Mouse (Mus musculus): ENCODE measurements around the gene B4galnt4. TPM values are rescaled to one million over a fixed set of nuclear protein-coding genes. Genes with fewer than 3 reads are reported as not detected.

B4galnt4 gene
- total and polyA plus RNA-seq, 2 experiments from 2014 or later, result 47.4 to 163 TPM

- no peak overlapping the region for H3K4me2 ChIP-seq (ENCODE audit: low read depth)
- no peak for ATAC-seq
- H3K9ac ChIP-seq, result no peak overlapping the region
- WGBS, result 83% methylated on average over 3 of the region's 3 CpGs
- H3K9me3 ChIP-seq (ENCODE audit: low read length), result no peaks in the 10 kb centered on the region
- H3K36me3 ChIP-seq (ENCODE audit: insufficient read depth), result peaks cover 48% of the 10 kb centered on the region
- no peaks in the 10 kb centered on the region for H3K27me3 ChIP-seq (ENCODE audit: insufficient read depth, low read length)
- peaks cover 18% of the 10 kb centered on the region for H3K4me1 ChIP-seq (ENCODE audit: insufficient read depth)
- no peak overlapping the region for H3K4me3 ChIP-seq (ENCODE audit: low read depth, low read length)
- H3K27ac ChIP-seq (ENCODE audit: low read depth, low read length), result no peak overlapping the region
- no peak for TF ChIP-seq CTCF (IDR thresholded peaks at IDR 0.05; ENCODE audit: low read depth)
- no peak for DNase-seq
Observed at GRCm38 (mm10) chr7:141063353-141063752, 2.4 kb downstream of the B4galnt4 start.

- no peak for ATAC-seq
- no peak overlapping the region for H3K27ac ChIP-seq (ENCODE audit: low read depth, low read length)
- no peak for DNase-seq
- TF ChIP-seq CTCF (IDR thresholded peaks at IDR 0.05; ENCODE audit: low read depth), result no peak
- H3K36me3 ChIP-seq (ENCODE audit: insufficient read depth), result peaks cover 53% of the 10 kb centered on the region
- peaks cover 18% of the 10 kb centered on the region for H3K4me1 ChIP-seq (ENCODE audit: insufficient read depth)
- no peak overlapping the region for H3K4me2 ChIP-seq (ENCODE audit: low read depth)
- H3K9me3 ChIP-seq (ENCODE audit: low read length), result no peaks in the 10 kb centered on the region
- H3K4me3 ChIP-seq (ENCODE audit: low read depth, low read length), result no peak overlapping the region
- no peak overlapping the region for H3K9ac ChIP-seq
- WGBS, result 88% methylated on average over 7 of the region's 7 CpGs
- H3K27me3 ChIP-seq (ENCODE audit: insufficient read depth, low read length), result no peaks in the 10 kb centered on the region
Observed at GRCm38 (mm10) chr7:141064175-141064574, 3.3 kb downstream of the B4galnt4 start.

- peaks cover 19% of the 10 kb centered on the region for H3K4me1 ChIP-seq (ENCODE audit: insufficient read depth)
- no peaks in the 10 kb centered on the region for H3K9me3 ChIP-seq (ENCODE audit: low read length)
- H3K27me3 ChIP-seq (ENCODE audit: insufficient read depth, low read length), result no peaks in the 10 kb centered on the region
- DNase-seq (no peak), ATAC-seq (no peak)
- 91% methylated on average over 7 of the region's 7 CpGs for WGBS
- H3K4me2 ChIP-seq (ENCODE audit: low read depth), result no peak overlapping the region
- H3K9ac ChIP-seq, result no peak overlapping the region
- H3K4me3 ChIP-seq (ENCODE audit: low read depth, low read length), result no peak overlapping the region
- peaks cover 53% of the 10 kb centered on the region for H3K36me3 ChIP-seq (ENCODE audit: insufficient read depth)
- no peak overlapping the region for H3K27ac ChIP-seq (ENCODE audit: low read depth, low read length)
- TF ChIP-seq CTCF (IDR thresholded peaks at IDR 0.05; ENCODE audit: low read depth), result no peak
Observed at GRCm38 (mm10) chr7:141064576-141064975, 3.7 kb downstream of the B4galnt4 start.

- Histone ChIP-seq H3K36me3 (ENCODE audit: insufficient read depth) (peaks cover 53% of the 10 kb centered on the region), H3K9ac (no peak overlapping the region), H3K27ac (ENCODE audit: low read depth, low read length) (no peak overlapping the region), H3K4me3 (ENCODE audit: low read depth, low read length) (no peak overlapping the region), H3K9me3 (ENCODE audit: low read length) (no peaks in the 10 kb centered on the region), H3K4me1 (ENCODE audit: insufficient read depth) (peaks cover 4% of the 10 kb centered on the region; the same call in 1 of the 2 replicates), H3K27me3 (ENCODE audit: insufficient read depth, low read length) (no peaks in the 10 kb centered on the region), H3K4me2 (ENCODE audit: low read depth) (no peak overlapping the region)
- no peak for DNase-seq
- no peak for TF ChIP-seq CTCF (IDR thresholded peaks at IDR 0.05; ENCODE audit: low read depth)
- no peak for ATAC-seq
- WGBS, result 86% methylated on average over 19 of the region's 19 CpGs
Observed at GRCm38 (mm10) chr7:141068351-141068750, 7.4 kb downstream of the B4galnt4 start.

- H3K36me3 ChIP-seq (ENCODE audit: insufficient read depth), result peaks cover 36% of the 10 kb centered on the region
- H3K27ac ChIP-seq (ENCODE audit: low read depth, low read length), result peak overlapping the region; percentile 87
- DNase-seq (peak; percentile 91), ATAC-seq (peak; percentile 82)
- H3K27me3 ChIP-seq (ENCODE audit: insufficient read depth, low read length), result no peaks in the 10 kb centered on the region
- H3K9ac ChIP-seq, result peak overlapping the region; percentile 63
- H3K4me2 ChIP-seq (ENCODE audit: low read depth), result peak overlapping the region; percentile 79
- TF ChIP-seq CTCF (IDR thresholded peaks at IDR 0.05; ENCODE audit: low read depth), result peak; percentile 91
- H3K4me3 ChIP-seq (ENCODE audit: low read depth, low read length), result peak overlapping the region; percentile 35
- WGBS, result 1% methylated on average over 51 of the region's 51 CpGs
- no peaks in the 10 kb centered on the region for H3K9me3 ChIP-seq (ENCODE audit: low read length)
- H3K4me1 ChIP-seq (ENCODE audit: insufficient read depth), result peaks cover 4% of the 10 kb centered on the region; the same call in 1 of the 2 replicates
Observed at GRCm38 (mm10) chr7:141070058-141070862, 9.4 kb downstream of the B4galnt4 start.

GRCm38 (mm10) chr7:141072017-141072745, 11.3 kb downstream of the B4galnt4 start:
- Histone ChIP-seq H3K4me3 (ENCODE audit: low read depth, low read length) (no peak overlapping the region), H3K27ac (ENCODE audit: low read depth, low read length) (no peak overlapping the region), H3K9me3 (ENCODE audit: low read length) (no peaks in the 10 kb centered on the region), H3K27me3 (ENCODE audit: insufficient read depth, low read length) (no peaks in the 10 kb centered on the region), H3K4me1 (ENCODE audit: insufficient read depth) (peaks cover 4% of the 10 kb centered on the region; the same call in 1 of the 2 replicates), H3K4me2 (ENCODE audit: low read depth) (no peak overlapping the region), H3K9ac (no peak overlapping the region), H3K36me3 (ENCODE audit: insufficient read depth) (peaks cover 17% of the 10 kb centered on the region)
- peak; percentile 59 for TF ChIP-seq CTCF (IDR thresholded peaks at IDR 0.05; ENCODE audit: low read depth)
- 45% methylated on average over 23 of the region's 23 CpGs for whole genome bisulfite sequencing
- DNase-seq, result no peak
- no peak for ATAC-seq

GRCm38 (mm10) chr7:141073782-141074181, 12.9 kb downstream of the B4galnt4 start:
- no peak for TF ChIP-seq CTCF (IDR thresholded peaks at IDR 0.05; ENCODE audit: low read depth)
- ATAC-seq (no peak), DNase-seq (no peak)
- Histone ChIP-seq H3K9ac (no peak overlapping the region), H3K27ac (ENCODE audit: low read depth, low read length) (no peak overlapping the region), H3K9me3 (ENCODE audit: low read length) (no peaks in the 10 kb centered on the region), H3K4me2 (ENCODE audit: low read depth) (no peak overlapping the region), H3K27me3 (ENCODE audit: insufficient read depth, low read length) (no peaks in the 10 kb centered on the region), H3K36me3 (ENCODE audit: insufficient read depth) (peaks cover 1% of the 10 kb centered on the region; the same call in 1 of the 2 replicates), H3K4me1 (ENCODE audit: insufficient read depth) (peaks cover 4% of the 10 kb centered on the region; the same call in 1 of the 2 replicates), H3K4me3 (ENCODE audit: low read depth, low read length) (no peak overlapping the region)
- 79% methylated on average over 4 of the region's 4 CpGs for WGBS
